Mouse (Mus musculus) forebrain, postnatal 0 days (tissue): ENCODE results near the gene Naa80. TPM values are rescaled to one million over a fixed set of nuclear protein-coding genes. Genes with fewer than 3 reads are reported as not detected.

ENCODE experiments used
- ATAC-seq: fragments of 200-750 bp; cut with Nextera tagmentation; 2 replicates; pipeline ENCODE4 v1.8.0; 2017; ENCODE audit warnings: mild to moderate bottlenecking, moderate library complexity
- DNase-seq: peaks from one replicate; pipeline ENCODE4 v3.0.0-alpha.2; 2015
- H3K27ac ChIP-seq: fragments of 300-500 bp; sonication (generic); 2 replicates; pipeline ENCODE4 v1.5.1; 2014; ENCODE audit warnings: low read depth, mild to moderate bottlenecking, antibody characterized with exemption, low read length, moderate library complexity, mixed read lengths
- H3K27me3 ChIP-seq: fragments of 300-500 bp; sonication (generic); 2 replicates; pipeline ENCODE4 v1.6.1; 2014; ENCODE audit warnings: mild to moderate bottlenecking, low read length, mixed read lengths; ENCODE audit not compliant: insufficient read depth
- H3K36me3 ChIP-seq: fragments of 300-500 bp; sonication (generic); 2 replicates; pipeline ENCODE4 v1.6.1; 2014; ENCODE audit warnings: mild to moderate bottlenecking, moderate library complexity; ENCODE audit not compliant: insufficient read depth
- H3K4me1 ChIP-seq: fragments of 300-500 bp; sonication (generic); 2 replicates; pipeline ENCODE4 v1.6.1; 2014; ENCODE audit warnings: antibody characterized with exemption; ENCODE audit not compliant: insufficient read depth
- H3K4me2 ChIP-seq: fragments of 300-500 bp; sonication (generic); 2 replicates; pipeline ENCODE4 v1.6.1; 2014; ENCODE audit warnings: low read depth, mild to moderate bottlenecking, moderate library complexity
- H3K4me3 ChIP-seq: fragments of 300-500 bp; sonication (generic); 2 replicates; pipeline ENCODE4 v1.5.1; 2014; ENCODE audit warnings: low read depth, low read length, mixed read lengths
- H3K9ac ChIP-seq: fragments of 300-500 bp; sonication (generic); 2 replicates; pipeline ENCODE4 v1.6.1; 2014; ENCODE audit warnings: mild to moderate bottlenecking
- H3K9me3 ChIP-seq: fragments of 300-500 bp; sonication (generic); 2 replicates; pipeline ENCODE4 v1.6.1; 2016; ENCODE audit warnings: low read length
- CTCF ChIP-seq: sonication (generic); IDR thresholded peaks from 2 replicates; pipeline ENCODE4 v1.5.1; 2016; ENCODE audit warnings: antibody characterized with exemption, control low read depth, low read depth
- WGBS: fragments of 180-500 bp; shearing (Covaris S2); extraction: QIAGEN DNeasy Blood & Tissue Kit; methylation state at CpG from one replicate; pipeline ENCODE4 v1.1.7; 2014; 5-methylcytosine and 5-hydroxymethylcytosine counted together
- polyA plus RNA-seq: library from polyadenylated mRNA; unstranded; fragments of >200 nt; fragmentation: Nextera tagmentation; extraction: Ambion mirVana; gene quantifications from 2 replicates; pipeline ENCODE4 v1.2.1, GENCODE M21; 2015
- total RNA-seq: library from RNA; depleted of rRNA; stranded (reverse); fragments of >200 nt; gene quantifications from 2 replicates; pipeline ENCODE4 v1.2.3, GENCODE M21; 2014

The Naa80 gene
- total and polyA plus RNA-seq, 2 experiments from 2014 or later: 21.3 to 27.0 TPM

DNA sequence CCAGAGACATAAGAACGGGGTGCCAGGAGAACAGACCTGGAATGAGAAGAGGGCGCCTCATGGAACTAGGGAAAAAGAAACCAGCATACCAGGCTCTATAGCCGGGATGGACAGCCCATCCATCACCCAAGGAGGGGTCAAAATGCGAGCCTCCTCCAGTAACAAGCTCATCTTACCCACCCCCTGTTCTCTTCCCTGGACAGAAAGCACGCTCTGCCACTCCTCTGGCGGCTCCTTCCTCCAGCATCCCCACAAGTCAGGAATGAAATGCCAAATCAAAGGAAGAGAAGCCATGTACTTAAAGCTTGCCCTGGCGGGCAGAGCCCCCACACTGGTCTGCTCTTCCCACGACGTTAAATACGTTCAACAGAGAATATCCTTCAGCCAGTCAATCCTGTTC, 37.7 kb upstream of the Naa80 start:
- ATAC-seq: no peak
- peaks cover 46% of the 10 kb centered on the region for H3K36me3 ChIP-seq
- no peaks in the 10 kb centered on the region for H3K27me3 ChIP-seq
- no peak for DNase-seq
- TF ChIP-seq CTCF: no peak
- peak overlapping the region; percentile 62 for H3K9ac ChIP-seq
- H3K4me3 ChIP-seq: peak overlapping the region; percentile 65
- 45% methylated on average over 10 of the region's 10 CpGs for WGBS
- H3K9me3 ChIP-seq: no peaks in the 10 kb centered on the region
- peak overlapping the region; percentile 68 for H3K4me2 ChIP-seq
- H3K27ac ChIP-seq: peak overlapping the region; percentile 30; the same call in 1 of the 2 replicates
- peaks cover 28% of the 10 kb centered on the region for H3K4me1 ChIP-seq

DNA sequence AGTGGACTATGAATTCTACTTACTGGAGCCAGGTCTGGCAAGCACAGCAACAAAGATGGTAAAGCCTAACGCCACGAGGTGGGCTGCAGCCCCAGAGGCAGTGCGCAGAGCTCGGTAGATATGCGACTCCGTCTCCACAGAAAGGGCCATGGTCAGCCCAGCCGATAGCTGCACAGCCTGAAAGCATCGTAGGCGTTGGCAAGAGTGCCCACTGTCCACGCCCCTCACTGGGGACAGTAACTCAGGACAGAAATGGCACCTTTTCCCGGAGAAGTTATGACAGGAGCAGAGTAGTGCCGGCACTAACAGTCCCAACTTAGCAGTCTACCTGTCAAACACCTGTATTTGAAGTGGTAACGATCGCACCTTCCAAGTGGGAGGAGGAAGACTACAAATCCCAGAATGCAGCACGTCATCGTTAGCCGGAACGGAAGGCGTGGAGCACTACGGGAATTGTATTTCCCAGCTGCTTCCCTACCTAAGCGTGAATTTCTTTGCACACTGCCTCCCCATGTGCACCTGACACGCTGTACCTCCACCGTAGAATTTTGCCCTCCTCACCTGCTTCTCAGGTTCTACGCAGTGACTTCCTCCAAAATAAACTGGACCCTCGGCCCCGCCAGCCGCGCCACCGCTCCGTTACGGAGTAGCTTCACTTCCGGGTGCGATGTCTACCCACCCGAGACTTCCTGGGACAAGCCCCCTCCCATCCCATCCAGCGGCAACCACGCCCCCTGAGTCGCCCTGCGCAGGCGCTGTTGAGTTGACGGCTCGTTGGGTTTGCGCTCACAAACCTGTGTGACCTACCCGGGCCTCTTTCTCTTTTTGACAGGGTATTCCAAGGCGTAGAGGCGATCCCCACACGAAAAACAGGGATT, 37.0 kb upstream of the Naa80 start, which contains the start of the genes Cyb561d2 and Nprl2:
TSS of gene Cyb561d2 (minus strand) at position 720 of the 878 bp plus-strand sequence.
TSS of gene Nprl2 (plus strand) at position 753 of the 878 bp plus-strand sequence.
- Histone ChIP-seq H3K27me3 (no peaks in the 10 kb centered on the region), H3K27ac (peak within 1 kb of the TSS; percentile 54), H3K4me3 (peak within 1 kb of the TSS; percentile 65), H3K9ac (peak within 1 kb of the TSS; percentile 62), H3K4me2 (peak within 1 kb of the TSS; percentile 68), H3K4me1 (peaks cover 23% of the 10 kb centered on the region), H3K36me3 (peaks cover 46% of the 10 kb centered on the region), H3K9me3 (no peaks in the 10 kb centered on the region)
- peak; percentile 94 for ATAC-seq
- 1% methylated on average over 46 of the region's 46 CpGs for WGBS
- DNase-seq: peak; percentile 96
- no peak; the same call in 1 of the 2 replicates for TF ChIP-seq CTCF

DNA sequence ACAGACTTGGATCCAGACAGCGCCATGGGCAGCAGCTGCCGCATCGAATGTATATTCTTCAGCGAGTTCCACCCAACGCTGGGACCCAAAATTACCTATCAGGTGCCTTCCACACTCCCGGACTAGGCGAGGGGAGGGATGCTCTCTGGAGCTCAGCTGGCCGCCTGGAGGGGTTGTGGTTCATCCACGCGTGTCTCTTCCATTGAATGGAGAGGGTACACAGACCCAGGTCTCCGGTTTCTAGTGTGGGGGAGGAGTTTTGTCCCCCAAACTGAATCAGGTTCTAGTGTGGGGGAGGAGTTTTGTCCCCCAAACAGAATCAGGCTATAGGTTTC, 36.4 kb upstream of the Naa80 start:
- H3K4me2 ChIP-seq: peak overlapping the region; percentile 68
- TF ChIP-seq CTCF: no peak
- DNase-seq (no peak), ATAC-seq (no peak)
- WGBS: under 1% methylated on average over 11 of the region's 11 CpGs
- H3K9me3 ChIP-seq: no peaks in the 10 kb centered on the region
- H3K4me1 ChIP-seq: peaks cover 22% of the 10 kb centered on the region; the same call in 1 of the 2 replicates
- H3K9ac ChIP-seq: peak overlapping the region; percentile 62
- H3K4me3 ChIP-seq: peak overlapping the region; percentile 65
- peaks cover 45% of the 10 kb centered on the region for H3K36me3 ChIP-seq
- H3K27me3 ChIP-seq: no peaks in the 10 kb centered on the region
- H3K27ac ChIP-seq: peak overlapping the region; percentile 54; the same call in 1 of the 2 replicates

DNA sequence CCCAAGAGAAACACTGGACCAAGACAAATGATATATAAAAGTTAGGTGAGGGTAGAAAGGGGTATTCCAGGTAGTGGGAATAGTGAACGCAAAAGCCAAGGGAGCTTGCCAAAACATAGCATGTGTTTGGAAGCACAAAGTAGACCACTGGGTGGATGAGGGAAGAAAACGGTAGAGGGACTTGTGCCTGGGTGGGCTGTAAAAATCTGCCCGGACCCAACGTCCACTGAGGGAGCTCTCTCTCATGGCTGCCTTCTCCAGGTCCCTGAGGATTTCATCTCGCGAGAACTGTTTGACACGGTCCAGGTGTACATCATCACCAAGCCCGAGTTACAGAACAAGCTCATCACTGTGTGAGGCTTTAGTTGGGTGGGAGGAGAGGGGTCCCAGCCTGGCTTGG, 36.0 kb upstream of the Naa80 start:
- DNase-seq (no peak), ATAC-seq (no peak)
- H3K4me1 ChIP-seq: peaks cover 20% of the 10 kb centered on the region; the same call in 1 of the 2 replicates
- H3K4me2 ChIP-seq: peak overlapping the region; percentile 68
- H3K36me3 ChIP-seq: peaks cover 42% of the 10 kb centered on the region
- H3K27me3 ChIP-seq: no peaks in the 10 kb centered on the region
- peak overlapping the region; percentile 62; the same call in 1 of the 2 replicates for H3K9ac ChIP-seq
- no peak for TF ChIP-seq CTCF
- 60% methylated on average over 8 of the region's 8 CpGs for WGBS
- H3K9me3 ChIP-seq: no peaks in the 10 kb centered on the region
- H3K27ac ChIP-seq: no peak overlapping the region
- H3K4me3 ChIP-seq: peak overlapping the region; percentile 65

DNA sequence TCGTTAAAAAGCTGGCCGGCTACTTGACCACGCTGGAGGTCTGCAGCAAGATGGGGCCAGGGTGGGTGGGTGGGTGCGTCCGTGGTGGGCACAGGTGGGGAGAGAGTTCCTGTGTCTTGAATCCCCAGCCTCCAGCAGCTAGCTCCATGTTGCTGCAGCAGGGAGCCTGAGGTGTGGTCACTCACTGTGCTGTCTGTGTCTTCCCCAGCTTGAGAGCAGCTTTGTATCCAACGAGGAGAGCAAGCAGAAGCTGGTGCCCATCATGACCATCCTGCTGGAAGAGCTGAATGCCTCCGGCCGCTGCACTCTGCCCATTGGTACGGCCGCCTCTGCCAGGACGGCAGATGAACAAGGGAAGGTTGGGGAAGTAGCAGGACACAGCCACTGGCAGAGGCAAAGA, 35.4 kb upstream of the Naa80 start:
- Histone ChIP-seq H3K4me1 (peaks cover 20% of the 10 kb centered on the region; the same call in 1 of the 2 replicates), H3K27ac (no peak overlapping the region), H3K9me3 (no peaks in the 10 kb centered on the region), H3K4me3 (no peak overlapping the region), H3K4me2 (no peak overlapping the region), H3K27me3 (no peaks in the 10 kb centered on the region), H3K9ac (no peak overlapping the region), H3K36me3 (peaks cover 36% of the 10 kb centered on the region)
- TF ChIP-seq CTCF: no peak
- no peak for DNase-seq
- WGBS: 89% methylated on average over 11 of the region's 11 CpGs
- no peak for ATAC-seq

DNA sequence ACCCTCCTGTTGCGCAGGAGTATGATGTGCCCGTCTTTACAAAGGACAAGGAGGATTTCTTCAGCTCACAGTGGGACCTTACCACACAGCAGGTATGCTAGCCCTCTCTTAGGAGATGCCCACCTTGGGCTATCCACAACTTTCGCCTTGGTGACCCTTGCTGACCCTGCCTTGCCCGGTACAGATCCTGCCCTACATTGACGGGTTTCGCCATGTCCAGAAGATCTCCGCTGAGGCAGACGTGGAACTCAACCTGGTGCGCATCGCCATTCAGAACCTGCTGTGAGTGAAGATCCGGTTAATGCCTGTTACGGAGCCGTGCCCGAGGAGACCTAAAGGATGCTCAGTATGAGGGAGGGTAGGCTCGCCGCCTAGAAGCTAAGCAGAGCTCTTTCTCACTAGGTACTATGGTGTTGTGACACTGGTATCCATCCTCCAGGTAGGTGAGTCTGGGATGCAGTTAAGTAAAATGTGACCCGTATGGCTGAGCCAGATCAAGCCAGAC, 34.4 kb upstream of the Naa80 start:
- H3K4me1 ChIP-seq: peaks cover 20% of the 10 kb centered on the region; the same call in 1 of the 2 replicates

DNA sequence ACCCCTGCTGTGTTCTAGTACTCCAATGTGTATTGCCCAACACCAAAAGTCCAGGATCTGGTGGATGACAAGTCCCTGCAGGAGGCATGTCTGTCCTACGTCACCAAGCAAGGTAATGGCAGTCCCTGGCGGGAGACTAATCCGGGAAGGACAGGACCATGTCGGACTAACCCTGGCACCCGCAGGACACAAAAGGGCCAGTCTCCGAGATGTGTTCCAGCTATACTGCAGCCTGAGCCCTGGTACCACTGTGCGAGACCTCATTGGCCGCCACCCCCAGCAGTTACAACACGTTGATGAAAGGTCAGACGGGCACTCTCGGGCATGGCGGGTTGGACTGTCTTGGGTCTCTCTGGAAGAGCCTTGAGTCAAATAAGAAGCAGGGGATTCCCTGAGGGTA, 34.0 kb upstream of the Naa80 start:
- no peak overlapping the region for H3K9ac ChIP-seq
- peaks cover 22% of the 10 kb centered on the region for H3K36me3 ChIP-seq
- H3K4me2 ChIP-seq: no peak overlapping the region
- peaks cover 20% of the 10 kb centered on the region; the same call in 1 of the 2 replicates for H3K4me1 ChIP-seq
- no peak for DNase-seq
- no peak overlapping the region for H3K4me3 ChIP-seq
- H3K27ac ChIP-seq: no peak overlapping the region
- no peaks in the 10 kb centered on the region for H3K27me3 ChIP-seq
- no peaks in the 10 kb centered on the region for H3K9me3 ChIP-seq
- ATAC-seq: no peak
- WGBS: 94% methylated on average over 12 of the region's 12 CpGs
- no peak for TF ChIP-seq CTCF

More for the DNA sequence above, 34.4 kb upstream of the Naa80 start:
- H3K9me3 ChIP-seq: no peaks in the 10 kb centered on the region
- peaks cover 27% of the 10 kb centered on the region for H3K36me3 ChIP-seq
- DNase-seq (no peak), ATAC-seq (no peak)
- H3K4me2 ChIP-seq: no peak overlapping the region
- H3K27me3 ChIP-seq: no peaks in the 10 kb centered on the region
- WGBS: 95% methylated on average over 17 of the region's 17 CpGs
- H3K9ac ChIP-seq: no peak overlapping the region
- TF ChIP-seq CTCF: no peak
- no peak overlapping the region for H3K4me3 ChIP-seq
- no peak overlapping the region for H3K27ac ChIP-seq
